Mouse (Mus musculus): ENCODE results near the gene Pnliprp2. TPM values are rescaled to one million over a fixed set of nuclear protein-coding genes. Genes with fewer than 3 reads are reported as not detected.

Pnliprp2 gene
- 0.04 TPM in 1 of 2 replicates, not detected in the other for polyA plus RNA-seq (2012; rRNA removed)

DNA sequence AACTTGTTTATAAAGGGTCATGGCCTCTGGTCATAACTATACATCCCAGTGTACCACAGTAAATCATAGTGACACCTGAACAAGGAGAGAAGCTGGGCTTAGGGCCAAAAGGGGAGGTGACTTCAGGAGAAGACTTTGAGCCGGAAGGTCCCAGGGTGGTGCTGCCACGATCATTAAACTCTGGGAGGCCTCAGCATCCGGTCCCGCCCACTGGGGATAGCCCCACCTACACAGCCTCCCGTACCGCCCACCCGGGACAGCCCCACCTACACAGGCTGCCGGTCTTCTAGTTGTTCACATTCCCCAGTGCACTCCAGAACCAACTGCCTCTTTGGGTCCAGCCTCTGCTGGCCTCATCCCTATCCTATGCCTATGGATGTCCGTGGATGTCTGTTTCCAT is at the start of gene Pnliprp2:
TSS of gene Pnliprp2 (plus strand) at position 297 of the 400 bp plus-strand sequence.
- DNase-seq (ENCODE audit: low spot score) = no peak

DNA sequence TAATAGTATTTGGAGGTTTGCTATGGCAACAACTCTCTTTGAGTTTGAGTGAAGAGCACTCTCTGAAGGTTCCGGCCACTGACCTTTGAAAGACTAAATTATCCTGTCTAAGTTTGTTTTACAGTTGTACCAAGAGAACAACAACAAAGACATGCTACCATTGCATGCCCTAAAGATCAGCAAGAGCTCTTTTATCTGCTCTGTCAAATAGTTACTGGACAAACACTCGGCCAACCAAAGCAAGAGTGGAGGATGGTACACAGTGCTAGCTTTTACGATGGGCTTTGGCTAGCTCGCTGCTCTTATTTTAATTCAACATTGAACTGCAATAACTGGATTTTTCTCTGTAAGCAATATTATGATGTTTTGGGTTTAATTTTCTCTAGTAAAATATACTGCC is 41.6 kb upstream of the Pnliprp2 start:
- DNase-seq (ENCODE audit: low spot score) = no peak

DNA sequence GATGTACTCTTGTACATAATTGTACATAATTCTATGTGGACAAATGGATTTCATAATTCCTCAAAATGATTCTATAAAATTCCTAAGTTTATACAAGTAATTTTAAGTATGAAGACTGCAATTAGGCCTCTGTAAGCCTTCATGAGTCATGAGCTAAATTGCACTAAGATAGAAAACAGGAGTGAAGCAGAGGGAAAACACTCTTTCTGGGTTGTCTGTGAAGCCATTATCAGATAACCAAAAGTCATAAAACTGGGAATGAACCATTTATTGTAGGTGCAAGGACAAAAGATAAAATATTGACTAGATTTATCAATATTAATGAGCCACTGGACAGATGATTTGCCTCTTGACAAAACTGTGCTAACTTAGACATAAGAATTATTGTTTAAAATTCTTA is 39.1 kb upstream of the Pnliprp2 start:
- DNase-seq (ENCODE audit: low spot score) = no peak

DNA sequence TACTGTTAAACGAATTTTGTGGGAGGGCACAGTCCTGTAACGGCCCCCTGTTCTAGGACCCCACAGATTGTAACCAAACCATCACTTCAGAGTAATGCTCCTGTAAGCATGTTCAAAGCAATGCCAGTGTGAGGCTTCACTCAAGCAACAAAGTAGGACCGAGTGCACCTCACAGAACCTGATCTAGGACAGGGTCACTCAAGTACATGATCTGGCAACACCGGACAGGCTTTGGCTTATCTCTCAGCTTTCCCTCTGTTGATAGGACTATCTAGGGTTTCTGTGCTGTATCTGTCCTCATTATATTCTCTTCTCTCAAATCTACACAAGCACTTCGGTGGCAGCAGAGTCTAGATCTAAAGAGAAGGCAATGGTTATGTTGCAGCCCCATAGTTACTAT is 33.0 kb upstream of the Pnliprp2 start:
- no peak for DNase-seq (ENCODE audit: low spot score)

DNA sequence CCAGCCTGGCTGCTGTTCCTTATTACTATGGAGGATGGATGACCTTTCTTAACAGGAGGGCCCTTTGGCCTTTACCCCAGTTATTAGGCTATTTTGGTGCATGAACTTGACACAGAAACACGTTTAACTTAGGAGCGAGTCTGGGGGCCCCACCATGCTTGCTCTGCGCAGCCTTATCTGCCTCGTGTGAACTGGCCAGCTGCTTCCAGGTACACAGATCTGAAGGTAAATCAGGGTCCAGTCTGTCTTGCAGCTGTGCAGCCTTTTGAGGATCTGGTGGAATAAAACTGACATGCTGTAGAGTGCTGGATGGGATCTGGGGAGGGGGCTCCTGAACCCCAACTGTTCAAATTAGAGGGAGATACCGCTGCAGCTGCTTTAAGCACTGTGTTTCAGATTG is 31.8 kb upstream of the Pnliprp2 start:
- no peak for DNase-seq (ENCODE audit: low spot score)

DNA sequence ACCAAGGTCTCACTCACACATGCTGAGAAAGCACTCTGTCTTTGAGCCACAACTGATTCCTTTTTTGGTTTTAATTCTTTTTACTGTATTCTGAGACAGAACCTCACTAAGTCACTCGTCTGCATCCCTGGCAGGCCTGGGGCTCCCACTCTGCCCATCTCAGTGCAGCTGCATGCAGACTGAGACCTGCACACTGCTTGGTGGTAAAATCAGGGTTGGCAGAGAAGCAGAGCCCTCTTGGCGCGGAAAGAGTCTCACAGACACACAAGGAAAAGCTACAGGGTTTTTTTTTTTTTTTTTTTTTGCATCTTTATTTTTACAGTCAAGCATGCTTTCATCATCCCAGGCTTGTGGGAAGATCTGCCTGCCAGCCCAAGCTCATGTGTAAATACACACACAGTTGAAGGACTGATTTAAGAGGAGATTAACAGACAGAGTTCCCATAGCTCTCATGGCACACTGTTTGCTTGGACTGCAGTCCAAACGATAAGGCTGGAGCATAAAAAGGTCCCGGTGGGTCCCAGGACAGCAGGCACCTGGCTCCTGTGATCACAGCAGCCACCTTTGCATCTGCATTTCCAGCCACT is 31.0 kb upstream of the Pnliprp2 start, which contains the start of gene Pnliprp1:
TSS of gene Pnliprp1 (plus strand) at position 443 of the 587 bp plus-strand sequence.
- no peak for DNase-seq (ENCODE audit: low spot score)

DNA sequence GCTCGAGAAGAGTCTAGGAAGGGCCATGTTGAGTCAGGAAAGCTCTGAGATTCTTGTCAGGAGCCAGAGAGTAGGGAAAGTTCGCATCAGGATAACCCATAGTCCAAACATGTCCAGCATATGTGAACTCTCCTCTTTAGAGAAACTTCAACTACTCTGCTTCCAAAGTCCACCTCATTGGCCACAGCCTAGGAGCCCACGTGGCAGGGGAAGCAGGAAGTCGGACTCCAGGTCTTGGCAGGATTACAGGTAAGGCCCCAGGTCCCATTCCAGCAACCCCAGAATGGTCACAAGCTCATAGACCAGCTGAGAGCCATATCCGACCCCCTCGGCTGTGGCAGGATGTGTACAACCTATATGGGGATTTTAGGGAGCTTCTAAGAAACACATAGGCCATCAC is 26.3 kb upstream of the Pnliprp2 start:
- DNase-seq (ENCODE audit: low spot score) = no peak

DNA sequence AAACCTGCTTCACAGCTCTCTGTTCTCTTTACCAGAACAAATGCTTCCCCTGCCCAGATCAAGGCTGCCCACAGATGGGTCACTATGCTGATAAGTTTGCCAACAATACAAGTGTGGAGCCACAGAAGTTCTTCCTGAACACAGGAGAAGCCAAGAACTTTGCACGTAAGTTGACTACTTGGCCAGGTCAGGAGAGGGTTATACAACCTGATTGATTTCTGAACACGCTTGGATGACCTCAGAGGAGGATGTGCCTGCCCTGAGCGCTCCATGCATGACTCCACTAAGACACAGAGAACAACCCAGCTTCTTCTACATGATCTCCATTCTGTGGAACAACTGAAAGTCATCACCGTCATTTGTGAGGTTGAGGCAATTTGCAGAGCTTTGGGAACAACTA is 21.4 kb upstream of the Pnliprp2 start:
- DNase-seq (ENCODE audit: low spot score) = no peak

DNA sequence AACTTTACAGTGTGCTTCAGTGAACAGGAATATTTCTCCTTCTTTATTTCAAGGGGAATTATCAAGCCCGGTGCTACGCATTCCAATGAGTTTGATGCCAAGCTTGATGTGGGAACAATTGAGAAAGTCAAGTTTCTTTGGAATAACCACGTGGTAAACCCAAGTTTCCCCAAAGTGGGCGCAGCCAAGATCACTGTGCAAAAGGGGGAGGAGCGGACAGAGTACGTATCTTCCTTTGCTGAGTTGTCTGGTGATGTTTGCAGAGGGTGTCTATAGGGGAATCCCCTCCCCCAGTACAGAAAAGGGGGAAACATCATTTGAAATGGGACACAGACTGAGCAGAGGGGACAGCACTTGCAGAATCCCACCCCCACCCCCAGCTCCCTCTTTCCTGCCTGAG is 18.5 kb upstream of the Pnliprp2 start:
- DNase-seq (ENCODE audit: low spot score) = no peak

DNA sequence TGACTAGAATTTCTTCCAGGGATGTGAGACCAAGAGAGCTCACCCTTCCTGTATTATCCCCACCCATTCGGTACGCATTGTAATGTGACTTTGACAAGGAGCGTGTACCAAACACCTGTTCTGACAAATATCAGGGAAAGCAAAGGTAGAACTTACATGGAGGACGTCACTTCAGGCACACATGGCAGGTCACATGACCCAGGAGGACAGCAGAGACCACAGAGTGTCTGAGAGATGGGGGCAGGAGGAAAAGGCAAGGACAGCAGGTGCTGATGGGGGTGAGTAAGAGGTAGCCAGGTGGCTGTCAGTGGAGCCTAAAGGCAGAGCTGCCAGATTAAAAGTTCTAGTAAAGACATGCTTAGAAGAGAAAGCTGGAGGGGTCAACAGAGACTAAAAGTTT is 16.8 kb upstream of the Pnliprp2 start:
- no peak for DNase-seq (ENCODE audit: low spot score)

DNA sequence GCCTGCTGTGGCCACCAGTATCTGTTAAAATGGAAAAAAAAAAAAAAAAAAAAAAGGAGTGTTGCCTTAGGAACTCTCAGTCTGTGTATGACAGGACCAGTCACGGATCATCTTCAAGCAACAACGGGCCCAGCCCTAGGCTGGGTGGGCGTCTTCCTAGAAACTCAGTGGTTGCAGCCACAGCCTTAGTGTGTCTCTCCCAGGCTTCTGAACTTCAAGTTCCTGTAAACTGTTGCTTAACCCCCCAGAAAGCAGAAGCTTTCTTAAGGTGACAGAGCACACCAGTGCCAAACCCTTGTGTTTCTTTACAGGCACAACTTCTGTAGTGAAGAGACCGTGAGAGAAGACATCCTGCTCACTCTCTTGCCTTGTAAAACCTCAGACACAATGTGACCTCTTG is 15.8 kb upstream of the Pnliprp2 start:
- no peak for DNase-seq (ENCODE audit: low spot score)

DNA sequence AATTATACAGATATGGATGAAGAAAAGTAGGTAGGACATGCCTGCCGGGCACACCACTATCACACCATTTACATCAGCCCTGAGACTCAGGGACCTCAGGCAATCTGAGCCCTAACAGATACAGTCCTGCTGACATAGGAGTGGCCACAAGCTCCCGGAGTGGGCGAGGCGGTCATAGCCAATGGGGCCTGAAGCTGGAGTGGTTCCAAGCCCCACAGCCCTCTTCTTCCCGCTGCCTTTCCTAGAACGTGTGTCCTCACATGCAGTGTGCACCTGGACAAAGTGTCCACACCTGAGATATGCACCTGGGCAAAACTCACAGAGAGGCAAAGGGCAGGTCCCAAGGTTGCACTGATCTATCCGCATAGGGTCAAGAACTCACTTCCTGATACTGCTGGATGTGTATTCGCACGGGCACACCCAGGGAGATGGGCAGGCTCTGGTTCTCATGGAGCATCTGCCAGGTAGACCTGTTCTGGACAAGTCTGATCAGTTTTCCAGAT is 12.0 kb upstream of the Pnliprp2 start:
- DNase-seq (ENCODE audit: low spot score) = no peak

DNA sequence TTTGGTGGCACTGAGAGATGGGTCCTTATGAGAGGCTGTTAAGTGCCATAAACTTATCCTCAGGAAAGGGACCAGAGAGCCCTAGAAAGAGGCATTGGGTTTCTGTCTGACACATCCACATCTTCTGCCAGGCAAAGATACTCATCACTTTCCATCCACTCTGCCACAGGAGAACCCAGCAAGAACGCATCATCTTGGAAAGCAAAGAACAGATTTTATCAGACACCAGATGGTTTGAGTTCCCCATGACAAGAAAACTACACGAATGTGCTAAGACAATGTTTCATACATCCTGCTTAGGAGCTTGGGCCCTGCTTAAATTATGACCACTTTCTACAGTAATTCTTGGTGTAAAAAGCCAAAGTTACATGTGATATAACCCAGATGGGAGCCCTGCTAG is 8.7 kb upstream of the Pnliprp2 start:
- DNase-seq (ENCODE audit: low spot score) = no peak

DNA sequence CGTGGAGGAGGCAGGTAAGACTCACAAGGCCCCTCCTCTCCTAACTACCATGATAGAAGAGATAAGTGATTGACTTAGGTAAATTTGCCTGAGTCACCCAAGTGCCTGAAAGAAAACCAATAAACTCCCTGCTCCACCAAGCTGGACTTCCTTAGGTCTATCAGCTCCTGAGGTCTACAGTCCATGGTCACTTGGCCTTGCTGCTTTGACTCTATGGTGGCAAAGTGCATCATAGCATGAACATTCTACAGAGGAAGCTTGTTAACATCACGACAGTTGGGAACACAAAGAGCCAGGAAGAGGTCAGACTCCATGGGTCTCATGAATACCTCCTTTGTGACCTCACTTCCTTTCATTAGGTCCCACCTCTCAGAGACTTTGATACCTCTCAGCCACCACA is 8.0 kb upstream of the Pnliprp2 start:
- DNase-seq (ENCODE audit: low spot score) = no peak

DNA sequence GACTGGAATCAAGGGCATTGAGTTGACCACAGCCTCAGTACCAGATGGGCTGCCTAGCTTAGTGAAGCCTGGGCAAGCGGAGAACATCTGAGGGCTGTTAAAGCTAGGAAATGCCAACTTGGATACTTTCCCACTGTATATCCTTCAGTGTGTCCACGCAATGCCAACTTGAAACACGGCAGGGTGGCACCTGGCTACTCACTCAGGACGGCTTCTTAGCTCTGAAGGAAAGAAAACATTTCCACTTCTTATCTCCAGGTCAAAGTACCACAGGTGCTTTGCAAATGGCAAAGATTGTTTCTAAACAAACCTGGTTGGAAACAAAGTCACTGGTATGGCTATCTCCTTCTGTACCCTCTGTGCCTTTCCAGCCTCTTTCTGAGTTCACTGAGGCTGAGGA is 648 bp upstream of the Pnliprp2 start:
- DNase-seq (ENCODE audit: low spot score) = no peak

DNA sequence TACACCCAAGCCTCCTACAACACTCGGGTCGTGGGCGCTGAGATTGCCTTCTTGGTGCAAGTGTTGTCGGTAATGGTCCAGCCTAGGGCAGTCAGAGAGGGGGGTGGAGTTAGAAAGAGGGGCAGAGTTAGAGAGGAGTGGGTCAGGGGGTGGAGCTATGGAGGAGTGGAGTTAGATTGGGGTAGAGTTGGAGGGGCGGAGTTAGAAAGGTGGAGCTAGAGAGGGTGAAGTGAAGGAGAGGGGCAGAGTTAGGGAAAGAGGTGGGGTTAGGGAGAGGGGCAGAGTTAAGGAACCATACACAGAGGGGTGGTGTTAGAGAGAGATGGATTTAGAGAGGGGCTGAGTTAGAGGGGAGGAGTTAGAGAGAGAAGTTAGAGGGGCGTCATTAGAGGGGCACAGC is 2.8 kb downstream of the Pnliprp2 start:
- DNase-seq (ENCODE audit: low spot score) = no peak

DNA sequence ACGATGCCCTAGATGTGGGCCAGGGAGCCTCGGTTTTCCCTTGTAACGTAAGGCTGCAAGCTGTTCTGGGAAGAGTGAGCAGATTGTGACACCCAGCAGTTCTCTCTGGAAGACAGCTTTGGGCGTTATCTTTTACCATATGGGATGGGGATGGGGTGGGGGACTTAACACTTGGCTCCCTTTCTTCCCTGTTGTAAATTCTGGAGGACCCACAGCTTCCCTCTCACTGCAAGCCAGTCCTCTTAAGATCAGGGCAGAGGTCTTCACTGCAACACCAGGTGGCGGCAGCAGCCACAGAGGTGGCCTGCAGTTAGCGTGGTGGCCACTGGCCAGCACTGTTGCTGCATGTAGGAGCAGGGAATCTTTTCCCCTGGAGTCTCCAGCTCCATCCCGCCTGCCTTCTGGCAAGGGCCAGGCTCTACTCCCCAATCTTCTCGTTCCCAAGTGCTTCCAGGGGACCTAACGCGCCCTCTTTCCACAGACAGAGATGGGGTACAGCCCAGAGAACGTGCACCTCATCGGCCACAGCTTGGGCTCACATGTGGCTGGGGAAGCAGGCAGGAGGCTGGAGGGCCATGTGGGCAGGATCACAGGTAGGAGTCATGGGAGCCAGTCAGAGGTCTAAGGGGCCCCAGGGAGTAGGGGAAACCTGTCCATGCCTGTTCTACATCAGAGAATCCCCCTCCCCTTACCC is 3.5 kb downstream of the Pnliprp2 start:
- DNase-seq (ENCODE audit: low spot score) = peak; percentile 30

DNA sequence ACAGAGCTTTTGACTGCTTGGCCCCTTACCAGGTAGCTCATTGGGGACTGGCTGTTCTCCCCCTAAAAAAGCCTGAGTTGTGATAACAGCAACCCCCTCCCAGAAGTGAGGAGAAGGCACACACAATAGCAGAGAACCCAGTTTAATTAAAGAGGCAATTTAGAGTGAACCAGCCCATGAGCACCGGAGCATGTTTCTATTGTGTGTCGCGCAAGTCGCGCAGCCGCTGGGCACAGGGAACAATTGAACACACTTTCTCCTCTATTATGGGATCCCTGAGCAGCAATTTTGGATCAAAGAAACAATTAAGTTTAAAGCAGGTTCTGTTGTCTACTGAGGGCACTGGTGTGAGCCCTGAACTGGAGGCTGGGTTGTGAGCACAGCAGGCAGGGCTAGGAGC is 7.8 kb downstream of the Pnliprp2 start:
- no peak for DNase-seq (ENCODE audit: low spot score)

DNA sequence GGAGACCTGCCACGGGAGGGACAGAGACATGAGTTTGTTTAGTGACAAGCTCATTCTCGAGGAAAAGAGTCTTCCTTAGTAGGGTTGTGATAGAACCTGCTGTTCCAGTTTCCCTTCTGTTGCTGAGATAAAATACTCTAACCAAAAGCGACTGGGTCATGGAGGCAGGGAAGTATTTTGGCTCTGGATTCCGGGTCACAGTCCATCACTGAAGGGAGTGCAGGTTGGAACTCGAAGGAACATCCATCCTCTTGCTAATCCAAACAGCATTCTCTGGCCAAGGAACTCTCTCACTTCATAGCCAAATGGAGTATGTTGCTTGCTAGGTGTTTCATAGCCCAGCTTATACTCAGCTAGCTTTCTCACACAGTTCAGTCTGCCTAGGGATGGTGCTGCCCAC is 16.9 kb downstream of the Pnliprp2 start:
- DNase-seq (ENCODE audit: low spot score) = no peak

DNA sequence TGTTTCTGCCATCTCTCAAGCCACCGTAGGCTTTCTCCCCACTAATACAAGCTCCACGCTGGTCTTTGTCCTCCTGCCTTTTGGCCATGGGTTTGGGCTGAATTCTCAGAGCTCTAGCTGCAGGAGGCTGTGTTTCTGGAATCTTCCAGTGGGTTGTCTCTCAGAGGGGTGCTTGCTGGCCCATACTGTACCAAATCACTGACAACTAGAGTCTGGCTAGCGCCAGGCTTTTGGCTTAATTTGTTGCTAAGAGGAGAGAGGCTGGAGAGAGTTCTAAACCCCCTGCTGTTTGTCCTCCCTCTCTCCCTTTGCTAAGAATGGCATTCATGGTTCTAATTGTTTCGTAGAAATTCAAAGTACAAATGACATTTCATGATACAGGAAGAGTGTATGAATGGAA is 22.0 kb downstream of the Pnliprp2 start:
- no peak for DNase-seq (ENCODE audit: low spot score)

DNA sequence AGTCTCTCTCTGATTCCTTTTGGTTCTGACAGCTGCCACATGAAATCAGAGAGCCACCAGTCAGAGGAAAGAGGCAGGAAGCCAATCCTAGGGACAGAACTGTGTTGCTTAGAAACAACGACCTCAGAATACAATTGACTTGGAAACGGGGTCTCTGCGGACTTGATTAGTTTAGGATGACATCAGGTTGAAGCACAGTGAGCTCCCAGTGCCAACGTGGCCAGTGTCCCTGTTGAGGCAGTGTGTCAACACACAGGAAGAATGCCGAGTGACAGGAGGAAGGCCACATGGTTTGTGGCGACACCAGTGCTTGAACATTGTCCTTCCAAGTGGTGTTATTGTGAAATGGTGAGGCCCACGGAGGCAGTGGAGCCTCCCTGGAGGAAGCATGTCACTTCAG is 24.4 kb downstream of the Pnliprp2 start:
- no peak for DNase-seq (ENCODE audit: low spot score)

DNA sequence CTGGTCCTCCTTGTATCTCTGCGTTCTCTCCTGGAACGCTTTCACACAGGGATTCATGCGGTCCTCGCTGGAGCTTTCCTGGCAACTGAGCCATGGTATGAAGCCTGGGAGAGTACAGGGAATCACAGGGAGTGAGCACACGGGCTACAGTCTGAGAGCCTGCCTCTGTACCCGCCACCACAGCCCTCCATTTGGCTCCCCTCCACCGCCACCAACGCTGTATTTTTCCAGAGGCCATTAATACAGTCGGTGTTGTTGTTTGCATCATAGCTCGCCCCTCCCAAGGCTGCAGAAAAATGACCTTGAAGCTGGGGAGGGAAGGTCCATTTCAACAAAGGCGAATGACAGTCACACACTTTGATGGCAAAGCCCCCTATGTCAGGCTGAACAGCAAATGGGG is 29.7 kb downstream of the Pnliprp2 start:
- no peak for DNase-seq (ENCODE audit: low spot score)

DNA sequence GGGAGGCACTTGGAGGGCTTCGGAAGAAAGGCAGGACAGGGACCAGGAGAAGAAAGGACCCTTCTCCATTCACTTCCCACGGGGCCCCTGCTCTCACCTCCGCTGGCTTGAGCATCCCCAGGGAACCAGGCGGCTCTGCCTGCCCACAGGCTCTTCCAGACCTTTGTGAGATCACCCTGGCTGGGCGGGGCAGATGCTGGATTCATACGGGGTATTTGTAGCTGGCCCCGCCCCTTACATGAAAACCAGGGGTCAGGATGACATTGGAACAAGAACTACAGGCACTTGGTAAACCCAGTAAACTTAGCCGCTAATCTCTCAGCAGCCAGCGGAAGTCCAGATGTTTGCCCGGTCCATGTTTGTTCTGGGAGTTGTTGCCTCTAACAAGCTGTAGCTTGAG is 34.8 kb downstream of the Pnliprp2 start, which contains the start of gene 1700019N19Rik:
TSS of gene 1700019N19Rik (minus strand) at position 178 of the 400 bp plus-strand sequence.
- DNase-seq (ENCODE audit: low spot score) = no peak

Measured in urinary bladder, adult 2 months (tissue).